Mouse (Mus musculus): ENCODE results near the gene Trim69.

GRCm38 (mm10) chr2:122143111-122143510, 17.4 kb upstream of the Trim69 start:
- TF ChIP-seq POLR2A (IDR thresholded peaks at IDR 0.05; ENCODE audit: control insufficient read depth, extremely low read depth, insufficient read depth, low read length, poor library complexity) (no peak), CTCF (IDR thresholded peaks at IDR 0.05; ENCODE audit: borderline replicate concordance, control insufficient read depth, extremely low read depth, insufficient read depth, low read length, poor library complexity) (no peak)

All from thymus, adult 2 months (tissue).